Mouse (Mus musculus) heart, postnatal 0 days (tissue): ENCODE results near the gene Serpinb1b.

Source experiments
- CTCF ChIP-seq: IDR thresholded peaks from 2 replicates; pipeline ENCODE4 v1.5.1; 2016; ENCODE audit warnings: antibody characterized with exemption, control low read depth, low read depth
- EP300 ChIP-seq: IDR thresholded peaks from 2 replicates; pipeline ENCODE4 v1.6.1; 2016; ENCODE audit warnings: antibody characterized with exemption, low read depth

GRCm38 (mm10) chr13:33067387-33067977, 10.9 kb upstream of the Serpinb1b start:
- no peak for TF ChIP-seq EP300
- TF ChIP-seq CTCF = no peak
